Mouse (Mus musculus) intestine, embryonic 16.5 days (tissue): Measurements from ENCODE around the gene Gm49387. TPM values are rescaled to one million over a fixed set of nuclear protein-coding genes. Genes with fewer than 3 reads are reported as not detected.

Source experiments
- ATAC-seq: fragments of 200-750 bp; cut with Nextera tagmentation; 2 replicates; pipeline ENCODE4 v1.8.0; 2017; ENCODE audit warnings: moderate TSS enrichment, moderate library complexity
- H3K27ac ChIP-seq: fragments of 300-500 bp; sonication (generic); 2 replicates; pipeline ENCODE4 v1.5.1; 2014; ENCODE audit warnings: mild to moderate bottlenecking, low read length
- H3K27me3 ChIP-seq: fragments of 300-500 bp; sonication (generic); replicated peaks from 2 replicates; pipeline ENCODE4 v1.6.1; 2014; ENCODE audit warnings: low read length, control low read depth, mixed read lengths; ENCODE audit not compliant: control insufficient read depth, insufficient read depth
- H3K36me3 ChIP-seq: fragments of 300-500 bp; sonication (generic); 2 replicates; pipeline ENCODE4 v1.6.1; 2014; ENCODE audit warnings: low read length, control low read depth; ENCODE audit not compliant: control insufficient read depth, insufficient read depth
- H3K4me1 ChIP-seq: fragments of 300-500 bp; sonication (generic); 2 replicates; pipeline ENCODE4 v1.6.1; 2014; ENCODE audit warnings: low read length, control low read depth, mixed read lengths; ENCODE audit not compliant: control insufficient read depth, insufficient read depth
- H3K4me2 ChIP-seq: fragments of 300-500 bp; sonication (generic); 2 replicates; pipeline ENCODE4 v1.6.1; 2014; ENCODE audit warnings: low read depth, low read length, control low read depth
- H3K4me3 ChIP-seq: fragments of 300-500 bp; sonication (generic); 2 replicates; pipeline ENCODE4 v1.5.1; 2014; ENCODE audit warnings: mild to moderate bottlenecking, low read length
- H3K9ac ChIP-seq: fragments of 300-500 bp; sonication (generic); 2 replicates; pipeline ENCODE4 v1.6.1; 2014; ENCODE audit warnings: low read depth, low read length
- H3K9me3 ChIP-seq: fragments of 300-500 bp; sonication (generic); 2 replicates; pipeline ENCODE4 v1.6.1; 2016; ENCODE audit warnings: low read length, control low read depth; ENCODE audit not compliant: control insufficient read depth
- WGBS: fragments of 180-500 bp; shearing (Covaris S2); extraction: QIAGEN DNeasy Blood & Tissue Kit; methylation state at CpG from one replicate; pipeline ENCODE4 v1.1.7; 2014; 5-methylcytosine and 5-hydroxymethylcytosine counted together
- polyA plus RNA-seq: library from polyadenylated mRNA; unstranded; fragments of >200 nt; fragmentation: Nextera tagmentation; extraction: Ambion mirVana; gene quantifications from 2 replicates; pipeline ENCODE4 v1.2.1, GENCODE M21; 2015

Gene Gm49387
- polyA plus RNA-seq, 1 experiment from 2014 or later, result 4.3 TPM

DNA sequence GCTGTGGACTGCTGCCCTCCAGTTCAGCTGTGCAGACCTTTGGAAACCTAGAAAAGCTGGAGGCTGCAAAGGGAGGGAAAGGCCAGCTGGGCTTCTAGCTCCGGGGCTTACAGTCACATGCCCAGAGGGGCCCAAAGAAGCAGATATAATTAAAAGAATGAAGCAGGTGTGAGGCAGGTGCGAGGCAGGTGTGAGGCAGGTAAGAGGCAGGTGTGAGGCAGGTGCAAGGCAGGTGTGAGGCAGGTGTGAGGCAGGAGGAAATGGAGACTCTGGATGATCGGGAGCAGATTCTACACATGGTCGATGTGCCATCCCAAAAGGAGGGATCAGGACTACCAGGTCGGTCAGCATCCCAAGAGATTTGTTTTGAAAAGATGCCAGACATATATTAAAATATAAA is 69.3 kb downstream of the Gm49387 start:
- H3K27ac ChIP-seq, result no peak overlapping the region
- H3K4me3 ChIP-seq, result no peak overlapping the region
- H3K36me3 ChIP-seq, result no peaks in the 10 kb centered on the region
- ATAC-seq, result no peak
- no peaks in the 10 kb centered on the region for H3K27me3 ChIP-seq
- no peak overlapping the region for H3K4me2 ChIP-seq
- WGBS, result 86% methylated on average over 5 of the region's 5 CpGs
- no peaks in the 10 kb centered on the region for H3K9me3 ChIP-seq
- no peaks in the 10 kb centered on the region; the same call in 1 of the 2 replicates for H3K4me1 ChIP-seq
- H3K9ac ChIP-seq, result no peak overlapping the region

DNA sequence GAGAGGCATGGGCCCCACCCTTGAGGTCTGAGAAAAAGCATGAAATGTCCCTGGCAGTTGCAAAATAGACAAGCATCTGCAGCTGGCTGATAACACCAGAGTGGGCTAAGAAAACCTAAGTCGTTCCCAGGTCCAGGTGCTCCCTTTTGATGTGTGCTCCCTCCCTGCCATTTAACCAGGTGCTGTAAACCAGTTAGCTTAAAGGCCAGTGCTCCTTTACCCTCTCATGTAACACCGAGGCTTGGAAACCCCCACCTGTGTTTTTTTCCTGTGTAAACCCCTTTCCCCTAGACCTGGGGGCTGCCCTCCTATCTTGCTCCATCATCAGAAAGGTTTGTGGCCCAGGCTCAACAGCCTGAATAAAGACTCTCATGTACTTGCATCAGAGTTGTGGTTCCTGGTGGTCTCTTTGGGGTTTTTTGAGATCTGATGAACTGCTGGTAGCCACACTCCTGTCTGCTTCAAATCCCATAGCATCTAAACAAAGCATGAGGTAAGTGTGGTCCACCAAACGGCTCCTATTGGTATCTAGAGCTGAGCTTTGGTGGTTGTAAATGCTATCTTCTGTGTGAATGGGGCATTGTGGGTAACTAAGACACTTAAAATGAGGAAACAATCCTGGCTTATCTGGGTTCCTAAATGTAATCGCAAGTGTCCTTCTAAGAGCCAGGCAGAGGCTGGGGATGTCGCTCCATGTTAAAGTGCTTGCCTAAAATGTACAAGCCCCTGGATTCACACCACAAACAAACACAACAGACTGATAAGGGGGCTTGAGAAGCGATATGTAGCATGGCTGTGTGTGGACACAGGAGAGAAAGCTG is 70.3 kb downstream of the Gm49387 start:
- H3K9ac ChIP-seq, result no peak overlapping the region
- H3K9me3 ChIP-seq, result no peaks in the 10 kb centered on the region
- WGBS, result 54% methylated on average over 6 of the region's 6 CpGs
- H3K4me1 ChIP-seq, result peaks cover 6% of the 10 kb centered on the region
- H3K36me3 ChIP-seq, result no peaks in the 10 kb centered on the region
- no peak overlapping the region for H3K4me2 ChIP-seq
- H3K27me3 ChIP-seq, result no peaks in the 10 kb centered on the region
- no peak overlapping the region for H3K4me3 ChIP-seq
- H3K27ac ChIP-seq, result no peak overlapping the region
- ATAC-seq, result no peak

DNA sequence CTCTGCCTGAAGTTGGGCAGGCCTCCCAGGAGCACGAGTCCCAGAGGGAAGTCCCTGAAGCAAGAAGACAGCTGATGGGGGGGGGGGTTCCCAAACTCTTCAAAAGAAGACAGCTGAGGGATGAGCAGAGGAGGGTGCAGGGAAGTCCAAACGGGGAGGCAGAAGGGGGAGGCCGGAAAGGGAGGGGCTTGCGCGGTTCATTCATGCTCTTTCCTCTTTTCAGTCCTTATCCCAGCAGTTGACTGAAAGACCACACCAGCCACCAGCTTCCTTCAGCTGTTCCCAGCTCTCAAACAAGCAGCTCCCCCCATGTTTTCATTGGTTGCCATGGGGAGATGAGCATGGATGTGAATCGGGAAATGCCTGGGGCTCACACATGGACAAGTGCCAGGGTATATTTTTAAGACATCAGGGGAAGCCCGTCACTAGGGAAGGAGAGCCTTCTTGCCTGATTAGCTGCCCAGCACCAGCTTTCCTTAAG is 71.5 kb downstream of the Gm49387 start:
- Histone ChIP-seq H3K4me2 (no peak overlapping the region), H3K27me3 (no peaks in the 10 kb centered on the region), H3K36me3 (no peaks in the 10 kb centered on the region), H3K9me3 (no peaks in the 10 kb centered on the region), H3K9ac (no peak overlapping the region), H3K4me1 (peaks cover 17% of the 10 kb centered on the region), H3K4me3 (no peak overlapping the region), H3K27ac (no peak overlapping the region)
- peak; percentile 37 for ATAC-seq
- 31% methylated on average over 7 of the region's 7 CpGs for WGBS

DNA sequence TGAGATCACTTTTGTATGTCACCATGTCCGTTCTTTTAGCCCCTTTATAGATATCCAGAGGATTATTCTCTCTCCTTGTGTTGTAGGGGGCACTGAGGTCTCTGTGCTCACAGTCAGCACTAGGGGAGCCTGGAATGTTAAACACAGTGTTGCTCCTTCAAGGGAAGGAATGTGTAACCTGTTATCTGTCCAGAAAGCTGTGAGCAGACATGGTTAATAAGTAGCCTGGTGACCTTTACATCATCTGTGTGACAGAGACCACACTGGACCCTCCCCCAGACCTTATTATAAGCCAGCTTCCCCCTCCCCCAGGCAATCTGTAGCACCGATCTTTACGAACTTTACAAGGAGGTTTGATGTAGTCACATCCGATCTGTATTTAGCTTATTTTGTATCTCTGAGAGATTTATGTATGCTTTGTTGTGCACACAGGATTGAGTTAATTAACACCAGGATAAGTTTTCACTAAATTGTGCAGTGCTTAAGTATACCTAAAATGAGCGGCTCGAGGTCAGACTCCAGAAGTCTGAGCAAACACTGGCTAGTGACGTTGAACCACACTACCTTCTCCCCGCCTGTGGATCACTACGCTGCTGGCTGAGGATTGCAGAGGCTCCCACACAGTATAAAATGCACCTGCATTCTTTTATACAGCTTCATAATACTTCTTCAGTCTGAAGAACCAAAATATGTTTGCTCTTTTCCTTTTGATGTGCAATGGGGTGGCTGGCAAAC is 75.0 kb downstream of the Gm49387 start:
- H3K9me3 ChIP-seq, result no peaks in the 10 kb centered on the region
- peak; percentile 54 for ATAC-seq
- no peaks in the 10 kb centered on the region for H3K36me3 ChIP-seq
- WGBS, result 54% methylated on average over 9 of the region's 9 CpGs
- no peak overlapping the region for H3K4me3 ChIP-seq
- H3K4me2 ChIP-seq, result 0 out of 2 replicates have a peak overlapping the region, but pooled peaks have one; percentile 12
- peaks cover 24% of the 10 kb centered on the region for H3K4me1 ChIP-seq
- no peaks in the 10 kb centered on the region for H3K27me3 ChIP-seq
- H3K9ac ChIP-seq, result 0 out of 2 replicates have a peak overlapping the region, but pooled peaks have one; percentile 14
- H3K27ac ChIP-seq, result peak overlapping the region; percentile 49

DNA sequence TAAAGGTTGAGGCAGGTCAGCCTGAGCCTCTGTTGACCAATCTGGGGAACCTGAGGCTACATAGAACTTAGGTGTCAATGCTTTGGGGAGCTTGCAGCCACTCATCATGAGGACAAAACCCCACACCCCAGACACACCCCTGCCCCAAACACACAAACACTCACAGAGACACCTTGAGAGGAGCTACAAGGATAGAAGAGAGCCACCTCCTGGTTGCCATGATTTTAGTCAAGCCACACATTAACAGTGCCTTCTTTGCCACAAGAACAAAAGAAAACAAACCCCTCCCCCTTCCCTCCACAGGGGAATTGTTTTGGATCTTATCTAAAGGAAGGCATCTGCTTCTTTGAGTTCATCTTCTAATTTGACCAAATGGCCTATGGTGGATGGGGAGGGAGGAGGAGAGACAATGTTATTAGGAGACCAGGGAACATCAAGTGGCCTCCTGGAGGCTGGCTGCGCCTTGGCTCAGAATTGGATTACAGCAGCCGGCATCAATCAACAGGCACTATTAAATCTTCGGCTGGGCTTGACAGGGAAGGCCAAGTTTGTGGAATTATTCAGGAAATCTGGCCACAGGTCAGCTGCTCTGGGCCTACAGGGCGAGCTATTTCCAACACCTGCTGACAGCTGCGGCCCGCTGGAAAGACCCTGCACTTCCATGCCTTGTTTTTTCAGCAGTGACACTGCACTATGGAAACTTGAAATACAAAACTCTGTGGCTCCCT is 76.1 kb downstream of the Gm49387 start:
- no peak overlapping the region for H3K4me2 ChIP-seq
- peak; percentile 30 for ATAC-seq

DNA sequence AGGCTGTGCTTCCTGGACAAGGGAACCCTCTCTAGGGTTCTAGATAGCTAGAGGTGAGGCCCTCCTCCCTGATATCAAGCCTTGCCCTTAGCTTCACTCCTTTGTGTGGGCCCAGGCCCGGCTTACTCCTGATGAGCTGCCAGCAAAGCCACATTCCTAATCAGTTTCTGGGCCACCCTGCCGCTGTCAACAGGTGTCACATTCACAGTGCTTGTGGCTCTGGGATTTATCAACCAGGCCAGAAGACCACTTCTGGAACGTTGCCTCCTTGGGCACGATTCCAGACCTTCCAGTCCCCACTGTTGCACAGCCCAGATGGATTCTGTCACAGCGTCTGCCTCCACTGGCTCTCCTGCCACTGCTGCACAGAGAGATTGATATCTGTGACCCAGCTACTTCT is 79.8 kb downstream of the Gm49387 start:
- Histone ChIP-seq H3K4me2 (no peak overlapping the region), H3K9ac (no peak overlapping the region), H3K27me3 (no peaks in the 10 kb centered on the region), H3K4me1 (peaks cover 27% of the 10 kb centered on the region), H3K4me3 (no peak overlapping the region), H3K27ac (no peak overlapping the region), H3K36me3 (no peaks in the 10 kb centered on the region), H3K9me3 (no peaks in the 10 kb centered on the region)
- 32% methylated on average over 5 of the region's 5 CpGs for WGBS
- 0 out of 2 replicates have a peak, but pooled peaks have one; percentile 20 for ATAC-seq

More for the DNA sequence above, 76.1 kb downstream of the Gm49387 start:
- Histone ChIP-seq H3K9ac (no peak overlapping the region), H3K36me3 (no peaks in the 10 kb centered on the region), H3K4me1 (peaks cover 28% of the 10 kb centered on the region), H3K27ac (peak overlapping the region; percentile 49), H3K4me3 (no peak overlapping the region), H3K9me3 (no peaks in the 10 kb centered on the region), H3K27me3 (no peaks in the 10 kb centered on the region)
- WGBS, result 19% methylated on average over 6 of the region's 6 CpGs

DNA sequence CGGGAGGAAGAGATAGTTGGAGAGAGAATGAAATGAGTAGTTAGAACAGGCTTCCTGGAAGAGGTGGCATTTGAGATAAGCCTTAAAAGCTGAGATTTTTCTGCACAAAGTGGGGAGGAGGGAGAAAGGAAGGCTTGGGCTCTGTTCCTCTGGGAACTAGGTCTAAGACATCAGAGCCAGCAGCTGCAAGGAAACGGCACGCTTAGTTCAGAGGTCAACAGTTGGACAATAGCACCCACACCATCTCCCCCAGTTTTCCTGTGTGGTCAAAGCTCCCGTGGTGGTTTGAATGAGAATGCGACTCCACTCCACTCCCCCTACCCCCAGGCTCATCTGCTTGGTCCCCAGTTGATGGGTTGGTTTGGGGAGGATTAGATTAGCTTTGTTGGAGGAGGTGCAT is 81.5 kb downstream of the Gm49387 start:
- H3K36me3 ChIP-seq, result no peaks in the 10 kb centered on the region
- H3K9ac ChIP-seq, result no peak overlapping the region
- H3K27ac ChIP-seq, result no peak overlapping the region
- no peaks in the 10 kb centered on the region for H3K27me3 ChIP-seq
- no peak overlapping the region for H3K4me2 ChIP-seq
- no peak overlapping the region for H3K4me3 ChIP-seq
- ATAC-seq, result no peak
- H3K9me3 ChIP-seq, result no peaks in the 10 kb centered on the region
- WGBS, result 62% methylated on average over 5 of the region's 5 CpGs
- H3K4me1 ChIP-seq, result peaks cover 11% of the 10 kb centered on the region

DNA sequence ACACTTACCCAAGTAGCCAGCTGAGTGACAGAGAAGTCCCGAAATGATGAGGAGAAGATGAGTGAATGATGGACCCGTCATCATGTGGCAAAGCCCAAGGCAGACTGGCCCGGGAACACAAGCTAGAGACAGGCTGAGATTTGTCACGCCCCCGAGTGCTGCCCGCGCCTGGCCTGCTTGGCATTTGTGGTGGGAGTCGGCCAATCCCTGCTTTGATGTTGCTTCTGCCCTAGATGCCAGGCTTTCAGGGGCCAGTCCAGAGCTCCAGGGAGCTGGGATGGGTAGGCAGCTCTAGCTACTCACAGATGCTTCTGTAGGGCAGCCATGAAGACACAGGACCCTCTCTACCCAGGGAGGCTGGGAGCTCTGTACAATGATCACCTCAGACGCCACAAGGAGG is 82.9 kb downstream of the Gm49387 start:
- no peak for ATAC-seq
- WGBS, result 70% methylated on average over 9 of the region's 9 CpGs

DNA sequence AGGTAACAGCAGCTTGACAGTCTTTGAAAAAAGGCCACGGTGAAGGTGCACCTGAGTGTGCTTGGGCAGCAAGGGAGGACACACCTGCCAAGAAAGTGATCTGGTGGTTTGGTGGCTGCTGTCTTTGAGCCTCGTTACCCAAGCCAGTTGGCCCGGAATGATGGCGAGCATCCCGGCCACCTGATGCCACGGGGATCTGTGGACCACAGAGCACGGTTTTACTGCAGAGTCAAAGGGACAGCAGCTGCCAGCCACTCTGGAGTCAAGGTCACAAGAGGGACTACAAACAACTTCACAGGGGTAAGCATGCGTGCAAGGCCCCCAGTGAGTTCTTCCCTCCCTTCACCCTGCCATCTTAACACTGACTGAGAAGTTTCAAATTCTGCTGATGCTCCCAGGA is 83.4 kb downstream of the Gm49387 start:
- no peak overlapping the region for H3K4me3 ChIP-seq
- H3K9me3 ChIP-seq, result no peaks in the 10 kb centered on the region
- peaks cover 7% of the 10 kb centered on the region; the same call in 1 of the 2 replicates for H3K4me1 ChIP-seq
- no peak overlapping the region for H3K27ac ChIP-seq
- WGBS, result 86% methylated on average over 8 of the region's 8 CpGs
- H3K36me3 ChIP-seq, result no peaks in the 10 kb centered on the region
- H3K4me2 ChIP-seq, result no peak overlapping the region
- H3K27me3 ChIP-seq, result no peaks in the 10 kb centered on the region
- ATAC-seq, result no peak
- no peak overlapping the region for H3K9ac ChIP-seq

More for the DNA sequence above, 82.9 kb downstream of the Gm49387 start:
- H3K27ac ChIP-seq, result no peak overlapping the region
- peaks cover 7% of the 10 kb centered on the region; the same call in 1 of the 2 replicates for H3K4me1 ChIP-seq
- no peaks in the 10 kb centered on the region for H3K27me3 ChIP-seq
- no peak overlapping the region for H3K4me2 ChIP-seq
- H3K4me3 ChIP-seq, result no peak overlapping the region
- H3K36me3 ChIP-seq, result no peaks in the 10 kb centered on the region
- H3K9me3 ChIP-seq, result no peaks in the 10 kb centered on the region
- H3K9ac ChIP-seq, result no peak overlapping the region
